Mouse (Mus musculus): ENCODE data around the gene Tceanc2. TPM values are rescaled to one million over a fixed set of nuclear protein-coding genes. Genes with fewer than 3 reads are reported as not detected.
A peak's percentile ranks its signal among the peaks of the same experiment; 100 is the strongest.

Gene Tceanc2
- total and polyA plus RNA-seq, 3 experiments, result 1.9 to 9.4 TPM; not detected in 1

DNA sequence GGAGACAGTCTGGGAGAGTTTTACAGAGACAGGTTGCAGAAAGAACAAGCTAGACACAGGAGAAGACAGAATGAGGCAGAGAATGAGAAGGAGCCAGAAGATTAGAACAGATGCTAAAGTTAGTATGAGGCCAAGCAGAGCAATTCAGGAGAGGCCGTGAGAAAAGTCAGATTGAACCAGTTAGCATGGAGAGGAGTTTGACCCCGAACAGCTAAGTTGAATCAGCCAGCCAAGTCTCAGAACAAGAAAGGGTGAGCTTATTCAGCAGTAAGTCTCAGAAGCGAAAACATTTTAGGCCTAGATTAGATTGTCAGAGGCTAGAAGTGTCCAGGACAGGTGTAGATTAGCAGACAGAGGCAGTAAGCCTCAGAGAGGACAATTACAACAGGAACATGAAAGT lies 42.4 kb downstream of the Tceanc2 start:
- TF ChIP-seq MEF2A (IDR thresholded peaks at IDR 0.05; ENCODE audit: extremely low read depth, insufficient replicate concordance, low read depth, low read length, poor library complexity, severe bottlenecking) (no peak), RCOR1 (IDR thresholded peaks at IDR 0.05; ENCODE audit: low read depth, low read length) (no peak), SIN3A (IDR thresholded peaks at IDR 0.05; ENCODE audit: low read length) (no peak), TBP (IDR thresholded peaks at IDR 0.05; ENCODE audit: low read depth, low read length) (no peak)
- no peak for DNase-seq (ENCODE audit: low read depth, low spot score)
- no peak overlapping the region for H3K4me3 ChIP-seq (ENCODE audit: control insufficient read depth in 1 of 2, insufficient read depth in 1 of 2, low read depth in 2 of 2, low read length in 2 of 2)
- H3K27me3 ChIP-seq (ENCODE audit: control insufficient read depth in 1 of 2, insufficient read depth in 2 of 2, low read length in 2 of 2), result no peaks in the 10 kb centered on the region; a peak in 1 of 4 replicates
- peaks cover 0 to 13% of the 10 kb centered on the region in 2 experiments; a peak in 2 of 4 replicates for H3K36me3 ChIP-seq (ENCODE audit: control insufficient read depth in 1 of 2, insufficient read depth in 2 of 2, low read length in 2 of 2)
- H3K79me2 ChIP-seq (ENCODE audit: control insufficient read depth, insufficient read depth, low read length, poor library complexity), result no peaks in the 10 kb centered on the region
- H3K9me3 ChIP-seq (replicated peaks; ENCODE audit: insufficient read depth, low read length), result no peaks in the 10 kb centered on the region
- no peak overlapping the region for H3K9ac ChIP-seq (ENCODE audit: control insufficient read depth, low read depth, low read length, poor library complexity, severe bottlenecking)
- peaks cover 3 to 14% of the 10 kb centered on the region in 2 experiments; a peak in 3 of 4 replicates for H3K4me1 ChIP-seq (ENCODE audit: control insufficient read depth in 1 of 2, insufficient read depth in 2 of 2, low read length in 2 of 2)
- no peak overlapping the region for H3K27ac ChIP-seq (ENCODE audit: control insufficient read depth, low read depth, low read length)

DNA sequence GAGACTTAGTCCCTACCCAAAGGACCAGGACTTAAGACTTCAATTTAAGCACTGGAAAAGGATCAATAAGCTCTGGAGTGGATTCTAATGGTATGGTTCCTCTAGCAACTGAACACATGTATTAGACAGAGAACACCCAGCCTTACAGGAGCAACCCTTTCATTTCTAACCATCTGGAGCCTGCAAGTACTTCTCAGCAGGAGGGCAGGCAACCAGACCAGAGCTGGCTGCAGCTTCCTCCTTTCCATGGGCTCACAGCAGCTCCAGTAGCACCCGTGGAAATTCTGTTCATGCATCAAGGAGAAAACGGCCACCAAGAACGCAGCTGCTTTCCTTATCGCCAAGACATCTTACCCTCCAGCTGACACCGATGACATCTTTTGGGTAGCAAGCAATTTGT lies 43.3 kb downstream of the Tceanc2 start:
- H3K36me3 ChIP-seq (ENCODE audit: control insufficient read depth in 1 of 2, insufficient read depth in 2 of 2, low read length in 2 of 2), result peaks cover 0 to 13% of the 10 kb centered on the region in 2 experiments; a peak in 2 of 4 replicates
- no peak overlapping the region for H3K4me3 ChIP-seq (ENCODE audit: control insufficient read depth in 1 of 2, insufficient read depth in 1 of 2, low read depth in 2 of 2, low read length in 2 of 2)
- TF ChIP-seq RAD21 (IDR thresholded peaks at IDR 0.05; ENCODE audit: low read depth, low read length) (no peak), TBP (IDR thresholded peaks at IDR 0.05; ENCODE audit: low read depth, low read length) (peak; percentile 92), UBTF (IDR thresholded peaks at IDR 0.05; ENCODE audit: borderline replicate concordance, insufficient read depth, low read depth, low read length) (0 out of 2 replicates have a peak, but pooled peaks have one; percentile 74)
- DNase-seq (ENCODE audit: low read depth, low spot score), result peak; percentile 42
- H3K9me3 ChIP-seq (replicated peaks; ENCODE audit: insufficient read depth, low read length), result no peaks in the 10 kb centered on the region
- H3K79me2 ChIP-seq (ENCODE audit: control insufficient read depth, insufficient read depth, low read length, poor library complexity), result no peaks in the 10 kb centered on the region
- H3K4me1 ChIP-seq (ENCODE audit: control insufficient read depth in 1 of 2, insufficient read depth in 2 of 2, low read length in 2 of 2), result peaks cover 3 to 14% of the 10 kb centered on the region in 2 experiments; a peak in 3 of 4 replicates
- no peak overlapping the region for H3K27ac ChIP-seq (ENCODE audit: control insufficient read depth, low read depth, low read length)
- H3K9ac ChIP-seq (ENCODE audit: control insufficient read depth, low read depth, low read length, poor library complexity, severe bottlenecking), result no peak overlapping the region
- no peaks in the 10 kb centered on the region; a peak in 1 of 4 replicates for H3K27me3 ChIP-seq (ENCODE audit: control insufficient read depth in 1 of 2, insufficient read depth in 2 of 2, low read length in 2 of 2)

DNA sequence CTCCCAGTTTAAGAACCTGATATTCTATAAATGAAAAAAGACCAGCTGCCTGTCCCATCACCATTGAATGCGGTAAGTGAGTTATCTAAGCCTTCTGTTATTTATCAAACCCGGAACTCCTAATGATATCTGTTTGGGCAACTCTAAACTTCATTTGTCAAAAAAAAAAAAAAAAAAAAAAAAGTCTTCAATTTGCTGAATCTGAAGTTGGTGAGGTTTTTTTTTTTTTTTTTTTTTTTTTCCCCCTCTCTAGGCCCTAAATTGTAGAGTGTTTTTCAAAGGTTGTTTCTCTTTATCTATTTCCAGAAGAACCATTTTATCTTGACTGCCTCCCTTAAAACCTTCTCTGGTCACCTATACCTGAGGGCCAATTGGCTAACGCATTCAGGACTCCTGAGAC lies 44.0 kb downstream of the Tceanc2 start:
- no peak for DNase-seq (ENCODE audit: low read depth, low spot score)
- Histone ChIP-seq H3K4me1 (ENCODE audit: control insufficient read depth in 1 of 2, insufficient read depth in 2 of 2, low read length in 2 of 2) (peaks cover 3 to 13% of the 10 kb centered on the region in 2 experiments; a peak in 3 of 4 replicates), H3K27ac (ENCODE audit: control insufficient read depth, low read depth, low read length) (no peak overlapping the region), H3K27me3 (ENCODE audit: control insufficient read depth in 1 of 2, insufficient read depth in 2 of 2, low read length in 2 of 2) (no peaks in the 10 kb centered on the region; a peak in 1 of 4 replicates), H3K4me3 (ENCODE audit: control insufficient read depth in 1 of 2, insufficient read depth in 1 of 2, low read depth in 2 of 2, low read length in 2 of 2) (no peak overlapping the region), H3K9me3 (replicated peaks; ENCODE audit: insufficient read depth, low read length) (no peaks in the 10 kb centered on the region), H3K9ac (ENCODE audit: control insufficient read depth, low read depth, low read length, poor library complexity, severe bottlenecking) (no peak overlapping the region), H3K79me2 (ENCODE audit: control insufficient read depth, insufficient read depth, low read length, poor library complexity) (no peaks in the 10 kb centered on the region), H3K36me3 (ENCODE audit: control insufficient read depth in 1 of 2, insufficient read depth in 2 of 2, low read length in 2 of 2) (peaks cover 0 to 12% of the 10 kb centered on the region in 2 experiments; a peak in 2 of 4 replicates)
- TF ChIP-seq ZNF384 (IDR thresholded peaks at IDR 0.05; ENCODE audit: low read depth, low read length), result peak; percentile 96
- no peak for TF ChIP-seq CHD2 (IDR thresholded peaks at IDR 0.05; ENCODE audit: low read length)
- TF ChIP-seq ZC3H11A (IDR thresholded peaks at IDR 0.05; ENCODE audit: low read depth, low read length), result no peak
- TF ChIP-seq HCFC1 (IDR thresholded peaks at IDR 0.05; ENCODE audit: low read depth, low read length), result no peak
- 0 out of 2 replicates have a peak, but pooled peaks have one; percentile 39 for TF ChIP-seq ELF1 (IDR thresholded peaks at IDR 0.05; ENCODE audit: low read depth, low read length)
- TF ChIP-seq ETS1 (IDR thresholded peaks at IDR 0.05; ENCODE audit: low read depth, low read length), result 0 out of 2 replicates have a peak, but pooled peaks have one; percentile 24
- peak; percentile 46 for TF ChIP-seq GATA1 (IDR thresholded peaks at IDR 0.05; ENCODE audit: low read depth, low read length)
- TF ChIP-seq POLR2AphosphoS5 (IDR thresholded peaks at IDR 0.05; ENCODE audit: borderline replicate concordance, low read depth, low read length), result no peak

All from MEL (cell line).